Mouse (Mus musculus): ENCODE measurements around the gene Dhx57.

The Dhx57 gene

GRCm38 (mm10) chr17:80199160-80199778, 91.0 kb downstream of the Dhx57 start:
- no peak for DNase-seq (ENCODE audit: low spot score in 2 of 2)

DNA sequence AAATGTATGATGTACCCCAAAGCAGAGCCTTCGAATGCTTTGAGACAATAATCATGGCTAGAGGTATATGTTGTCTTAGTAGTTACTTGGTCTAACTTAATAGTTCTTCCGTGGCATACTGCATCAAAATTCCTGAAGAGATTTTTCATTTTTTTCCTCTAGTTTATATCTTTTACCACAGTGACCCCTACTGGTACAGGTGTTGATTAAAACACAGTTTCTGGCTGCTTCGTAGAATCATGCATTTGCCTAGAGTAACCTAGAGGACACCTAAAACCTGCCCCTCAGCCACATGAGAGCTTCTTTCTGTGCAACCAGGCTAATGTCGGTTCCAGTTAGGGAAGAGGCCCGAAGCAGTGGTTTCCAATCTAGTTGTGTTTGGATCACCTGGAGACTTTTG, 97.2 kb downstream of the Dhx57 start:
- no peak for DNase-seq (ENCODE audit: low spot score in 2 of 2)
